Mouse (Mus musculus) neural tube, embryonic 14.5 days (tissue): ENCODE measurements around the gene Lin7b. TPM values are rescaled to one million over a fixed set of nuclear protein-coding genes. Genes with fewer than 3 reads are reported as not detected.
A peak's percentile ranks its signal among the peaks of the same experiment; 100 is the strongest.

Experiments
- ATAC-seq: fragments of 200-750 bp; cut with Nextera tagmentation; 2 replicates; pipeline ENCODE4 v1.8.0; 2017; ENCODE audit warnings: low read depth, mild to moderate bottlenecking, moderate TSS enrichment, moderate library complexity
- H3K27ac ChIP-seq: fragments of 300-500 bp; sonication (generic); 2 replicates; pipeline ENCODE4 v1.5.1; 2014; ENCODE audit warnings: low read depth, mild to moderate bottlenecking, control low read depth, low read length, moderate library complexity, mixed read lengths
- H3K27me3 ChIP-seq: fragments of 300-500 bp; sonication (generic); 2 replicates; pipeline ENCODE4 v1.6.1; 2014; ENCODE audit warnings: low read length; ENCODE audit not compliant: control insufficient read depth, insufficient read depth
- H3K36me3 ChIP-seq: fragments of 300-500 bp; sonication (generic); 2 replicates; pipeline ENCODE4 v1.6.1; 2014; ENCODE audit warnings: low read length, mixed read lengths; ENCODE audit not compliant: control insufficient read depth, insufficient read depth
- H3K4me1 ChIP-seq: fragments of 300-500 bp; sonication (generic); 2 replicates; pipeline ENCODE4 v1.6.1; 2014; ENCODE audit warnings: low read length; ENCODE audit not compliant: control insufficient read depth, insufficient read depth
- H3K4me2 ChIP-seq: fragments of 300-500 bp; sonication (generic); 2 replicates; pipeline ENCODE4 v1.6.1; 2014; ENCODE audit warnings: mild to moderate bottlenecking, low read depth, low read length, control low read depth
- H3K4me3 ChIP-seq: fragments of 300-500 bp; sonication (generic); 2 replicates; pipeline ENCODE4 v1.5.1; 2014; ENCODE audit warnings: low read depth, low read length, control low read depth, mixed read lengths
- H3K9ac ChIP-seq: fragments of 300-500 bp; sonication (generic); replicated peaks from 2 replicates; pipeline ENCODE4 v1.6.1; 2014; ENCODE audit warnings: low read depth, mild to moderate bottlenecking, control low read depth, low read length, mixed read lengths
- H3K9me3 ChIP-seq: fragments of 300-500 bp; sonication (generic); 2 replicates; pipeline ENCODE4 v1.6.1; 2016; ENCODE audit warnings: low read length; ENCODE audit not compliant: control insufficient read depth
- WGBS: fragments of 180-500 bp; shearing (Covaris S2); extraction: QIAGEN DNeasy Blood & Tissue Kit; methylation state at CpG from one replicate; pipeline ENCODE4 v1.1.7; 2014; 5-methylcytosine and 5-hydroxymethylcytosine counted together
- polyA plus RNA-seq: library from polyadenylated mRNA; unstranded; fragments of >200 nt; fragmentation: Nextera tagmentation; extraction: Ambion mirVana; gene quantifications from 2 replicates; pipeline ENCODE4 v1.2.1, GENCODE M21; 2014

The Lin7b gene
- polyA plus RNA-seq, 1 experiment from 2014 or later: 49.4 TPM

- under 1% methylated on average over 38 of the region's 38 CpGs for whole genome bisulfite sequencing
These were observed 36.9 kb downstream of the Lin7b start, which contains the start of gene Trpm4 for GRCm38 (mm10) chr7:45333431-45333982. Gene Trpm4 (minus strand): TSS chr7:45333780.

GRCm38 (mm10) chr7:45332685-45333425 is 37.5 kb downstream of the Lin7b start:
- Histone ChIP-seq H3K4me3 (peak overlapping the region; percentile 51), H3K9me3 (no peaks in the 10 kb centered on the region), H3K4me2 (peak overlapping the region; percentile 91), H3K27me3 (no peaks in the 10 kb centered on the region), H3K9ac (peak overlapping the region; percentile 53), H3K4me1 (peaks cover 11% of the 10 kb centered on the region; the same call in 1 of the 2 replicates), H3K36me3 (no peaks in the 10 kb centered on the region), H3K27ac (no peak overlapping the region)
- peak; percentile 58; the same call in 1 of the 2 replicates for ATAC-seq
- 3% methylated on average over 22 of the region's 22 CpGs for WGBS

More at GRCm38 (mm10) chr7:45333431-45333982, 36.9 kb downstream of the Lin7b start, which contains the start of gene Trpm4:
- peak within 1 kb of the TSS; percentile 91 for H3K4me2 ChIP-seq
- peak within 1 kb of the TSS; percentile 53 for H3K9ac ChIP-seq
- peaks cover 11% of the 10 kb centered on the region; the same call in 1 of the 2 replicates for H3K4me1 ChIP-seq
- no peaks in the 10 kb centered on the region for H3K27me3 ChIP-seq
- peak; percentile 59; the same call in 1 of the 2 replicates for ATAC-seq
- H3K27ac ChIP-seq: peak within 1 kb of the TSS; percentile 22; the same call in 1 of the 2 replicates
- H3K9me3 ChIP-seq: no peaks in the 10 kb centered on the region
- H3K4me3 ChIP-seq: peak within 1 kb of the TSS; percentile 51
- H3K36me3 ChIP-seq: no peaks in the 10 kb centered on the region

GRCm38 (mm10) chr7:45331502-45331901 is 38.9 kb downstream of the Lin7b start:
- no peak for ATAC-seq
- H3K4me1 ChIP-seq: peaks cover 11% of the 10 kb centered on the region; the same call in 1 of the 2 replicates
- no peak overlapping the region for H3K9ac ChIP-seq
- no peak overlapping the region for H3K4me3 ChIP-seq
- H3K27ac ChIP-seq: no peak overlapping the region
- H3K27me3 ChIP-seq: no peaks in the 10 kb centered on the region
- no peaks in the 10 kb centered on the region for H3K9me3 ChIP-seq
- WGBS: 87% methylated on average over 6 of the region's 6 CpGs
- H3K4me2 ChIP-seq: no peak overlapping the region
- H3K36me3 ChIP-seq: no peaks in the 10 kb centered on the region

- Histone ChIP-seq H3K27ac (no peak overlapping the region), H3K4me2 (no peak overlapping the region), H3K4me3 (no peak overlapping the region), H3K9me3 (no peaks in the 10 kb centered on the region), H3K27me3 (no peaks in the 10 kb centered on the region), H3K4me1 (peaks cover 11% of the 10 kb centered on the region; the same call in 1 of the 2 replicates), H3K9ac (no peak overlapping the region), H3K36me3 (no peaks in the 10 kb centered on the region)
- no peak for ATAC-seq
- WGBS: 76% methylated on average over 13 of the region's 13 CpGs
These were observed 41.4 kb downstream of the Lin7b start for GRCm38 (mm10) chr7:45328841-45329475.

GRCm38 (mm10) chr7:45325800-45326199 is 44.6 kb downstream of the Lin7b start:
- Histone ChIP-seq H3K4me3 (no peak overlapping the region), H3K36me3 (no peaks in the 10 kb centered on the region), H3K27ac (no peak overlapping the region), H3K9me3 (no peaks in the 10 kb centered on the region), H3K9ac (no peak overlapping the region), H3K4me2 (no peak overlapping the region), H3K27me3 (no peaks in the 10 kb centered on the region), H3K4me1 (no peaks in the 10 kb centered on the region)
- ATAC-seq: no peak

GRCm38 (mm10) chr7:45323069-45323468 is 47.3 kb downstream of the Lin7b start:
- H3K27ac ChIP-seq: no peak overlapping the region
- WGBS: 30% methylated on average over 5 of the region's 5 CpGs
- no peak overlapping the region for H3K4me2 ChIP-seq
- no peak overlapping the region for H3K9ac ChIP-seq
- ATAC-seq: no peak
- no peaks in the 10 kb centered on the region for H3K4me1 ChIP-seq
- H3K36me3 ChIP-seq: no peaks in the 10 kb centered on the region
- H3K4me3 ChIP-seq: no peak overlapping the region
- H3K27me3 ChIP-seq: no peaks in the 10 kb centered on the region
- no peaks in the 10 kb centered on the region for H3K9me3 ChIP-seq

GRCm38 (mm10) chr7:45322245-45322644 is 48.1 kb downstream of the Lin7b start:
- Histone ChIP-seq H3K4me1 (no peaks in the 10 kb centered on the region), H3K9ac (no peak overlapping the region), H3K36me3 (no peaks in the 10 kb centered on the region), H3K4me3 (no peak overlapping the region), H3K27ac (no peak overlapping the region), H3K9me3 (no peaks in the 10 kb centered on the region), H3K4me2 (no peak overlapping the region), H3K27me3 (no peaks in the 10 kb centered on the region)
- 92% methylated on average over 4 of the region's 4 CpGs for WGBS
- no peak for ATAC-seq
